Mouse (Mus musculus) CH12.LX (cell line): ENCODE data around the gene Slbp.

Source experiments
- EP300 ChIP-seq: IDR thresholded peaks from 2 replicates; pipeline ENCODE4 v1.6.1; 2011; ENCODE audit warnings: low read length, improper control_type of control experiment
- HCFC1 ChIP-seq: IDR thresholded peaks from 2 replicates; pipeline ENCODE4 v1.6.1; 2012; ENCODE audit warnings: low read depth, mild to moderate bottlenecking, inconsistent platforms, low read length, improper control_type of control experiment
- JUN ChIP-seq: IDR thresholded peaks from 2 replicates; pipeline ENCODE4 v1.6.1; 2011; ENCODE audit warnings: low read depth, mild to moderate bottlenecking, low read length, improper control_type of control experiment, moderate library complexity; ENCODE audit not compliant: insufficient read depth
- JUND ChIP-seq: conservative IDR thresholded peaks from 2 replicates; pipeline ENCODE4 v1.6.1; 2011; ENCODE audit warnings: low read depth, low read length, improper control_type of control experiment
- MAX ChIP-seq: IDR thresholded peaks from 2 replicates; pipeline ENCODE4 v1.6.1; 2011; ENCODE audit warnings: low read length, improper control_type of control experiment
- MXI1 ChIP-seq: IDR thresholded peaks from 2 replicates; pipeline ENCODE4 v1.6.1; 2011; ENCODE audit warnings: mild to moderate bottlenecking, low read depth, low read length, improper control_type of control experiment
- POLR2A ChIP-seq: IDR thresholded peaks from 2 replicates; pipeline ENCODE4 v1.6.1; 2011; ENCODE audit warnings: low read depth, mild to moderate bottlenecking, improper control_type of control experiment, low read length
- SMC3 ChIP-seq: IDR thresholded peaks from 2 replicates; pipeline ENCODE4 v1.6.1; 2011; ENCODE audit warnings: low read depth, low read length, improper control_type of control experiment

- no peak for TF ChIP-seq MAX
- TF ChIP-seq POLR2A, result no peak
- TF ChIP-seq MXI1, result no peak
- no peak for TF ChIP-seq SMC3
- TF ChIP-seq JUN, result no peak
- TF ChIP-seq HCFC1, result no peak
- no peak for TF ChIP-seq JUND
- TF ChIP-seq EP300, result no peak
Observed at GRCm38 (mm10) chr5:33635361-33635760, 17.0 kb downstream of the Slbp start.
